Comparison of ENCODE assay signal across 21 mouse cellular contexts in the genomic region with DNA sequence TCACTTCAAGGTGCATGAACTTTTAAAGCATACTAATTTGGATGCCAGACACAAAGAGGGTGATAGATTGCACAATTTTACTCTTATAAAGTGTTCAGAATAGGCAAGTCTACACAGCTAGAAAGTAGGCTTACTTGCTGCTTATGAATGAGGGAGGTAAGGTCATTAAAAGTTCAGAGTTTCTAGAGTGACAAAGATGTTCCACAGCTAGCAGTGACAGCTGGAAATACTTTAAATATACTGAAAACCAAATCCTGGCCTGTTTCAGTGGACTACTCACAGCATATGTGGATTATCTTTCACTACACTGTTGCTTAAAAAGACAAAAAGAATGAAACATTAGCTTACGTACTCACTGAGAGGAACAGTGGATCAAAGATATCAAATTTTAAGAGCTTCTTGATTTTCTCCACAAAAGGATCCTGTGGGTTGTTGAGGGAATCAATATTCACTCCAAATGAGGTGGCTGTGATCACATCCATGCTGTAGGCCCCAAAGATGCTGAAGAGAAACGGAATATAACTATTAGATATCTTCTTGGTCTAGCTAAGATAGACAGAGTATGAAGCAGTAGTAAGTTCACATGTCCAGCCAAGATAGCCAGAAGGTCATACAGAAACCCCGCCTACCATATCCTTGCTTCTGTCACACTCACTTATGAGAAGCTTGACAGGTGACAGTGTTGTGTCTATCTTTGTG. TPM values are rescaled to one million over a fixed set of nuclear protein-coding genes. Genes with fewer than 3 reads are reported as not detected.
"Had no signal": no experiment of that assay in that cellular context is flagged by ENCODE, and none has a peak within 500 bp of the region (broad histone marks: within the 10 kb centered on the region; RNA-seq: fewer than 3 reads in every experiment).

No protein-coding gene starts in this region.

- H3K4me2 ChIP-seq: liver, embryonic 11.5 days; liver, embryonic 13.5 days; liver, embryonic 15.5 days; midbrain, embryonic 11.5 days; midbrain, embryonic 13.5 days; midbrain, embryonic 15.5 days; neural tube, embryonic 12.5 days; stomach, embryonic 15.5 days had no signal

- H3K4me1 ChIP-seq: liver, embryonic 13.5 days; liver, embryonic 15.5 days; megakaryocyte, embryonic 14.5 days; midbrain, embryonic 13.5 days; midbrain, embryonic 15.5 days; neural tube, embryonic 12.5 days; stomach, embryonic 15.5 days had no signal

- H3K27me3 ChIP-seq: liver, embryonic 13.5 days; liver, embryonic 15.5 days; midbrain, embryonic 13.5 days; midbrain, embryonic 15.5 days; neural tube, embryonic 12.5 days; stomach, embryonic 15.5 days had no signal

- H3K9ac ChIP-seq: liver, embryonic 13.5 days; liver, embryonic 15.5 days; liver, postnatal 0 days; midbrain, embryonic 13.5 days; midbrain, embryonic 15.5 days; neural tube, embryonic 12.5 days; stomach, embryonic 15.5 days had no signal

- H3K4me3 ChIP-seq: liver, embryonic 13.5 days; liver, embryonic 15.5 days; megakaryocyte, embryonic 14.5 days; midbrain, embryonic 13.5 days; midbrain, embryonic 15.5 days; neural tube, embryonic 12.5 days; stomach, embryonic 15.5 days had no signal

- H3K9me3 ChIP-seq: liver, embryonic 13.5 days; liver, embryonic 15.5 days; megakaryocyte, embryonic 14.5 days; midbrain, embryonic 13.5 days; midbrain, embryonic 15.5 days; neural tube, embryonic 12.5 days; stomach, embryonic 15.5 days had no signal

- H3K27ac ChIP-seq: liver, embryonic 13.5 days; liver, embryonic 15.5 days; macrophage; midbrain, embryonic 13.5 days; midbrain, embryonic 15.5 days; neural tube, embryonic 12.5 days; stomach, embryonic 15.5 days; stomach, postnatal 0 days had no signal

- H3K36me3 ChIP-seq: liver, embryonic 13.5 days; liver, embryonic 15.5 days; midbrain, embryonic 13.5 days; midbrain, embryonic 15.5 days; neural tube, embryonic 12.5 days; stomach, embryonic 15.5 days had no signal

- ATAC-seq: liver, postnatal 0 days; midbrain, embryonic 13.5 days; midbrain, embryonic 15.5 days had no signal

- DNase-seq: liver; liver, embryonic 13.5 days; liver, postnatal 0 days; right cerebral cortex, postnatal 14 days; thymus, adult 2 months; thymus, postnatal 25 days; thymus, postnatal 4 days had no signal

RNA-seq across cellular contexts. Expression of gene Cyp3a13, which starts 11.7 kb away (rescaled TPM):
- polyA plus RNA-seq: macrophage; midbrain, embryonic 11.5 days; midbrain, embryonic 13.5 days; midbrain, embryonic 15.5 days; midbrain, postnatal 0 days; neural tube, embryonic 12.5 days; neural tube, embryonic 14.5 days; spleen, adult 2 months; testis, adult 2 months had no signal

RNA-seq across cellular contexts. Expression of gene Pilrb2, which starts 38.1 kb away (rescaled TPM):
- polyA plus RNA-seq: midbrain, embryonic 11.5 days; midbrain, embryonic 13.5 days; midbrain, embryonic 15.5 days; neural tube, embryonic 12.5 days; neural tube, embryonic 14.5 days; testis, adult 2 months had no signal

RNA-seq across cellular contexts. Expression of gene Pilrb1, which starts 51.8 kb away (rescaled TPM):
- polyA plus RNA-seq: midbrain, embryonic 11.5 days; midbrain, embryonic 13.5 days; midbrain, embryonic 15.5 days; midbrain, postnatal 0 days; neural tube, embryonic 12.5 days; neural tube, embryonic 14.5 days; testis, adult 2 months had no signal

RNA-seq across cellular contexts. Expression of gene Gjc3, which starts 53.2 kb away (rescaled TPM):
- polyA plus RNA-seq: liver, embryonic 11.5 days; liver, embryonic 15.5 days; macrophage; midbrain, embryonic 11.5 days had no signal
